Mouse (Mus musculus) kidney, adult 2 months (tissue): ENCODE measurements at regions not wholly inside any gene's neighbourhood (a gene's known extent, or its start where the extent isn't known, plus 50 kb on each side); places are given as distances from the start of the nearest gene placed in this dataset.

Source experiments
- DNase-seq: peaks from one replicate; pipeline ENCODE4 v3.0.0; 2021
- H3K27ac ChIP-seq: fragments of 200-500 bp; 2 replicates; pipeline ENCODE4 v1.5.1; 2012; ENCODE audit warnings: low read depth, low read length, control low read depth, inconsistent platforms; ENCODE audit not compliant: insufficient read depth
- H3K27me3 ChIP-seq: fragments of 200-500 bp; replicated peaks from 2 replicates; pipeline ENCODE4 v1.6.1; 2012; ENCODE audit warnings: mild to moderate bottlenecking, moderate library complexity, low read length, inconsistent platforms; ENCODE audit not compliant: control insufficient read depth, insufficient read depth
- H3K36me3 ChIP-seq: fragments of 200-500 bp; 2 replicates; pipeline ENCODE4 v1.6.1; 2012; ENCODE audit warnings: mild to moderate bottlenecking, moderate library complexity, low read length, inconsistent platforms; ENCODE audit not compliant: control insufficient read depth, insufficient read depth
- H3K4me1 ChIP-seq: fragments of 200-500 bp; 2 replicates; pipeline ENCODE4 v1.6.1; 2011; ENCODE audit warnings: low read length; ENCODE audit not compliant: control insufficient read depth, insufficient read depth
- H3K4me3 ChIP-seq: fragments of 200-500 bp; 2 replicates; pipeline ENCODE4 v1.5.1; 2011; ENCODE audit warnings: mild to moderate bottlenecking, low read depth, low read length, control low read depth; ENCODE audit not compliant: insufficient read depth
- CTCF ChIP-seq: fragments of 200-500 bp; conservative IDR thresholded peaks from 2 replicates; pipeline ENCODE4 v1.5.1; 2011; ENCODE audit warnings: low read depth, mild to moderate bottlenecking, control low read depth, low read length, moderate library complexity, mixed read lengths; ENCODE audit not compliant: insufficient read depth, insufficient read length
- POLR2A ChIP-seq: fragments of 200-500 bp; IDR thresholded peaks from one replicate; pipeline ENCODE4 v1.6.1; 2011; ENCODE audit warnings: low read depth, low read length, control low read depth
- WGBS: fragments of 180-500 bp; shearing (Covaris S2); methylation state at CpG from one replicate; pipeline ENCODE4 v1.1.7; 2018; 5-methylcytosine and 5-hydroxymethylcytosine counted together

DNA sequence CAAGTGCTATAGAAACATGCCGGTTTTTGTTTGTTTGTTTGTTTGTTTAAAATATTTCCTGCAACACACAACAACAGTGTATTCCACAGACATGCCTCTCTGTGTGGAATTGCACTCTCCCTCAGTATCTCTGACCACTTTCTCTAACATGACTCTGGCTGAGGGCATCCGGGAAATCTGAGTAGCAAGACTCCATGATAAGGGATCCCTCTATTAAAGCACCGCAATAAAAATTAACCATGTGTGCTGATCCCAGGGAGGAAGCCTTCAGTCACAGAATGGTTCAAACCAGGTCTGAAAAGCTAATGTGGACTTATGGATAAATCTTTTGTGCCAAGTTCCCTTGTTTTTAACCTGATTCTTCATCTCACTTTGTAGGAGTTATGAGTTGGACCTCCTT is 260.1 kb downstream of the Hdgfl1 start:
- TF ChIP-seq CTCF (no peak), POLR2A (no peak)
- no peaks in the 10 kb centered on the region for H3K36me3 ChIP-seq
- H3K27ac ChIP-seq: no peak overlapping the region
- H3K4me3 ChIP-seq: no peak overlapping the region
- WGBS: 48% methylated on average over 3 of the region's 3 CpGs
- no peaks in the 10 kb centered on the region for H3K4me1 ChIP-seq
- H3K27me3 ChIP-seq: no peaks in the 10 kb centered on the region
- DNase-seq: no peak

DNA sequence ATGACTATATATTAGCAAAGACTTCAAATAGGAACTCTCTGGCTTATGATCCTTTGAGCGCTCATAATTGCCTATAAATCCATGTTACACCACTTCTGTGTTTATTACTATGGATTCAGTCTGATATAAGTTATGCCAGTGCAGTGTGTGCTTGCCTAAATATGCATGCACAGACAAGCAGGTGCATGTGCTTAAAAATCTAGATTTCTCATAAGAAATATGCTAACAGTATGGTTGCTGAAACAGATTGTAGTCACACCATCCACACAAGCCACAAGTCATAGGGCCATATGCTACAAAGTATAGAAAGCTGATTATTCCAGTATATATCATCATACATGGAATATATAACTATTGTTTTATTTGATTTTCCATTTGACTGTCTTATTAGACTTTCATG is 266.2 kb downstream of the Hdgfl1 start:
- 98% methylated on average over 1 of the region's 1 CpGs for WGBS
- no peak for DNase-seq
- Histone ChIP-seq H3K4me3 (no peak overlapping the region), H3K4me1 (no peaks in the 10 kb centered on the region), H3K27me3 (no peaks in the 10 kb centered on the region), H3K27ac (no peak overlapping the region), H3K36me3 (no peaks in the 10 kb centered on the region)
- TF ChIP-seq CTCF: no peak
- no peak for TF ChIP-seq POLR2A

DNA sequence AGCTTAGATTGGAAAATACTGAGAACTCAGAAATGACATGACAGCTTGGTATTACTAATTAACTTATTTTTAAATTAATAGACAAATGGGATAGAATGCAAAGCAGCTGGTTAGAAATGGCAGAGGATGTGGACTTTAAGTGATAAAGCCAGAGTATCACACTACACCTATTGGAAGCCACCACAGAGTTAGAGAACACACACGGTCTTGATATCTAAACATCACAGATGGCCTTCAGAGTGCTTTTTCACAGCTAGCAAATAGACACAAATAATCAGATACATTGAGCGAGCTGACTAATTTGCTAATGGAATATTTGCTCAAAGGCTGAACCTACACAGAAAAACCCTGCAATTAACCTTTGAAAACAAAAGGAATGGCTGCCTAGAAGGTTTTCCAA is 272.9 kb downstream of the Hdgfl1 start:
- Histone ChIP-seq H3K27me3 (no peaks in the 10 kb centered on the region), H3K4me3 (no peak overlapping the region), H3K36me3 (no peaks in the 10 kb centered on the region), H3K27ac (no peak overlapping the region), H3K4me1 (no peaks in the 10 kb centered on the region)
- WGBS: 96% methylated on average over 2 of the region's 2 CpGs
- no peak for DNase-seq
- TF ChIP-seq CTCF: no peak
- TF ChIP-seq POLR2A: no peak

DNA sequence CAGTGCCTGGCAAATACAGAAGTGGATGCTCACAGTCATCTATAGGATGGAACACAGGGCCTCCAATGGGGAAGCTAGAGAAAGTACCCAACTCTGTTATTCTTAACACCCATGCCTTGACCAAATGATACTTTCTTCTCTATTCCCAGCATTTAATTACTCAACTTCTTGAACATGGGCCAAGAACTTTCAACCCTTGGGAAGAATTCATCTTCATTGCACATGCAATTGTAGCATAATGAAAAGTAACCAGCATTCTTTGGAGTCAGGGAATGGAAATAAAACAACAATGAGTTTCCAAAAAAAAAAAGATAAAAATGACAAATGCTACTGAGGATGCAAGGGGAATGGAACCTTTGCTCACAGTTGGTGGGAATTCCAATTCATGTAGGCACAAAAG is 274.1 kb downstream of the Hdgfl1 start:
- DNase-seq: no peak
- no peaks in the 10 kb centered on the region for H3K36me3 ChIP-seq
- H3K27ac ChIP-seq: no peak overlapping the region
- H3K4me1 ChIP-seq: no peaks in the 10 kb centered on the region
- H3K27me3 ChIP-seq: no peaks in the 10 kb centered on the region
- no peak overlapping the region for H3K4me3 ChIP-seq
- TF ChIP-seq CTCF: no peak
- TF ChIP-seq POLR2A: no peak

DNA sequence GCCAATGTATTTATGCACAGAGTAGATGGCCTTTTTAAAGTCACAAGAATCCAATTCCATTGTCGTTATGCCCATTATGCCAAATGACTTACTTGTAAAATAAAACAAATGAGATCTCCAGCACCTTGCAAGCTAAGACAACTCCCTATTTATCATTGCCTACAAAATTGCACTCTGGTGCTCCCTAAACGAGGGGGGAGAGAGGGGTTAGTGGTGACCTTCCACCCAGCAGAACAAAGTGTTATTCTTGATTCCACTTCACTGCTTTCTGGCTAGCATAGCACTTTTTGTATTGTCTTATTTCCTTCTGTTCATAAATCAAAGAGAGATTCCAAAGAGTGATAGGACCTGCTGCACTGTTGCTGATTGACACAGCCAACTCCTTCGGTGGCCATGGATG is 300.6 kb downstream of the Hdgfl1 start:
- H3K27ac ChIP-seq: no peak overlapping the region
- H3K27me3 ChIP-seq: no peaks in the 10 kb centered on the region
- peak; percentile 38 for DNase-seq
- H3K4me1 ChIP-seq: peaks cover 3% of the 10 kb centered on the region; the same call in 1 of the 2 replicates
- no peak for TF ChIP-seq POLR2A
- no peak for TF ChIP-seq CTCF
- H3K4me3 ChIP-seq: no peak overlapping the region
- no peaks in the 10 kb centered on the region for H3K36me3 ChIP-seq
- 19% methylated on average over 3 of the region's 3 CpGs for WGBS

DNA sequence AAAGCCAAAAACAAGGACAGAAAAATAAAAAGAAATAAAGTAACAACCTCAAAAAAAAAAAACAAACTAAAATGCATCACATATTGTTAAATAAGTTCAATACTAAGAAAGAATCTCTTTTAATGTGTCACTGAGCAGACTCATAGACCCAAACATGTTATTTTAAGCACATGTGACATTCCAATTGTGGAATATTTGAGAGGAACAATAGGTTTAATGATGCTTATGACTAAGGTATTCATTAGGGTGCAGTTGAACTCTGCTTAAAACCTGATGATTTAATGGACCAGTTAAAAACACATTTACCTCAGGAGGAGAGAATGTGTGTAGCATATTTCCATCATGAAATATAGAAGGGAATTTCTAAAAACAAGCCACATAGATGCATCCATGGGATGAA is 302.4 kb downstream of the Hdgfl1 start:
- DNase-seq: no peak
- H3K36me3 ChIP-seq: no peaks in the 10 kb centered on the region
- H3K4me3 ChIP-seq: no peak overlapping the region

DNA sequence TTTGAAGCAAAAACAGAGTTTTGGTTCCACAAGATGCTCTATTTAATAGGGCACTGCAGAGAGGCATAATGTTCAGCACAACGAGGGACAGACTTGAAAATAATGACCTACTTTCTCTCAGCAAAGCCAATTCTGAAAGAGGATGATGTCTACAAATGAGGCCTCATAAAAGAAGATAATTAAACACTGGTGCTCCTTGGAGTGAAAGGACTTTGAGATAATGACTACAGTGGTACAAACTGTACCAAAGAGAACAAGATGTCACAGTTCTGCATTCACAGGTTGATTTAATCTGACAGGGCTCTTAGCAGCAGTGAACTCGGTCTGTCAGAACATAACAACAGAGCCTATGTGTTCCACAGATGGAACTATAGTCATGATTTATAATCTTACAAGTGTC is 305.4 kb downstream of the Hdgfl1 start:
- Histone ChIP-seq H3K36me3 (no peaks in the 10 kb centered on the region), H3K4me3 (no peak overlapping the region), H3K27me3 (no peaks in the 10 kb centered on the region), H3K4me1 (peaks cover 3% of the 10 kb centered on the region; the same call in 1 of the 2 replicates), H3K27ac (no peak overlapping the region)
- TF ChIP-seq POLR2A: no peak
- no peak for TF ChIP-seq CTCF
- DNase-seq: no peak
- 42% methylated on average over 2 of the region's 2 CpGs for WGBS

More for the DNA sequence above, 302.4 kb downstream of the Hdgfl1 start:
- TF ChIP-seq POLR2A (no peak), CTCF (no peak)
- Histone ChIP-seq H3K27ac (no peak overlapping the region), H3K4me1 (peaks cover 3% of the 10 kb centered on the region; the same call in 1 of the 2 replicates), H3K27me3 (no peaks in the 10 kb centered on the region)

DNA sequence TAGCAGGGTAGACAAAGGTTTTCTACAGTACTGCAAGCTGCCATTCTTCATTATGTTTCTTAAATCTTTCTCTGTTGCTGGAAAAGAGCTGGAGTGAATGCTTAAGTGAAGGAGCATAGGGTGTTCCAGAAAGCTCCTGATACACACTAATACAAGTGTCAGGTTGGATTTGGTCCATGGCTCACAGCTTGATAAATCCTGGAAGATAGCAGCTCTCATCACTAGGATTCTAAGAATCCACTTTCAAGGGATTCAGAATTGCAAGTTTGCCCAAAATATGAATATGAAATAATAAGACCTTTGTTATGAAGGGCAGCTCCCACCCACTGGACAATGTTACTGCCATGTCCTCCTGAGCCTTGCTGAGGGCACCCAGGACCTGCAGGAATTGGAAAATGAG is 305.9 kb downstream of the Hdgfl1 start:
- Histone ChIP-seq H3K27ac (no peak overlapping the region), H3K4me1 (peaks cover 3% of the 10 kb centered on the region; the same call in 1 of the 2 replicates), H3K4me3 (no peak overlapping the region), H3K27me3 (no peaks in the 10 kb centered on the region), H3K36me3 (no peaks in the 10 kb centered on the region)
- DNase-seq: no peak
- TF ChIP-seq POLR2A: no peak
- TF ChIP-seq CTCF: no peak
